Mouse (Mus musculus) stomach, embryonic 15.5 days (tissue): ENCODE results near the gene Map2. TPM values are rescaled to one million over a fixed set of nuclear protein-coding genes. Genes with fewer than 3 reads are reported as not detected.

Experiments used
- ATAC-seq: fragments of 200-750 bp; cut with Nextera tagmentation; 2 replicates; pipeline ENCODE4 v1.8.0; 2017; ENCODE audit warnings: low read depth, moderate number of reproducible peaks, moderate TSS enrichment; ENCODE audit not compliant: insufficient read depth, low FRiP score
- H3K27ac ChIP-seq: fragments of 300-500 bp; sonication (generic); 2 replicates; pipeline ENCODE4 v1.5.1; 2015; ENCODE audit warnings: mild to moderate bottlenecking, inconsistent platforms
- H3K27me3 ChIP-seq: fragments of 300-500 bp; sonication (generic); replicated peaks from 2 replicates; pipeline ENCODE4 v1.6.1; 2015; ENCODE audit warnings: inconsistent platforms
- H3K36me3 ChIP-seq: fragments of 300-500 bp; sonication (generic); 2 replicates; pipeline ENCODE4 v1.6.1; 2015; ENCODE audit warnings: inconsistent platforms
- H3K4me1 ChIP-seq: fragments of 300-500 bp; sonication (generic); 2 replicates; pipeline ENCODE4 v1.6.1; 2015; ENCODE audit warnings: inconsistent platforms
- H3K4me2 ChIP-seq: fragments of 300-500 bp; sonication (generic); 2 replicates; pipeline ENCODE4 v1.6.1; 2015; ENCODE audit warnings: mild to moderate bottlenecking, inconsistent platforms
- H3K4me3 ChIP-seq: fragments of 300-500 bp; sonication (generic); replicated peaks from 2 replicates; pipeline ENCODE4 v1.5.1; 2015; ENCODE audit warnings: inconsistent platforms
- H3K9ac ChIP-seq: fragments of 300-500 bp; sonication (generic); 2 replicates; pipeline ENCODE4 v1.6.1; 2015; ENCODE audit warnings: inconsistent platforms
- H3K9me3 ChIP-seq: fragments of 300-500 bp; sonication (generic); 2 replicates; pipeline ENCODE4 v1.6.1; 2016; ENCODE audit warnings: inconsistent platforms
- WGBS: fragments of 180-500 bp; shearing (Covaris S2); methylation state at CpG from one replicate; pipeline ENCODE4 v1.1.7; 2015; 5-methylcytosine and 5-hydroxymethylcytosine counted together
- polyA plus RNA-seq: library from polyadenylated mRNA; unstranded; fragments of >200 nt; fragmentation: Nextera tagmentation; extraction: Ambion mirVana; gene quantifications from 2 replicates; pipeline ENCODE4 v1.2.1, GENCODE M21; 2015

Map2 gene
- polyA plus RNA-seq, 1 experiment from 2014 or later: 16.6 TPM

- Histone ChIP-seq H3K9me3 (no peaks in the 10 kb centered on the region), H3K27ac (no peak overlapping the region), H3K9ac (no peak overlapping the region), H3K36me3 (no peaks in the 10 kb centered on the region), H3K27me3 (no peaks in the 10 kb centered on the region), H3K4me1 (no peaks in the 10 kb centered on the region), H3K4me3 (no peak overlapping the region), H3K4me2 (no peak overlapping the region)
- no peak for ATAC-seq
Observed at GRCm38 (mm10) chr1:66430962-66431361, 255.9 kb downstream of the Map2 start.

DNA sequence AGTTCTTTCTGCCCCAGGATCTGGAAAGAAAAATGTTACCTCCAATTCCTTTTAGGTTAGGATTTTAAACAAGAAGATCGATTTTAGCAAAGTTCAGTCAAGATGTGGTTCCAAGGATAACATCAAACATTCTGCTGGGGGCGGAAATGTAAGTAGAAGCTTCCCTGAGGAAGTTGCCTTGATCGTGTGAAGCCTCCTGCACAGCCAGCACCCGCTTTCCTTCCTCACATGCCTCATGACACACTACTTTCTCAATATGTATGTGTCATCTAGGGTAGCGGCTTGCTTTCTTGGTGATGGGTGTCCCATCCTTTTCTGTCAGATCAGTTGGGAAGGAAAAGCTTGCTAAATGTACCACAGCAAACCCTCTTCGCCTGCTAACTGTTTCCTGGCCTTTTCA, 256.4 kb downstream of the Map2 start:
- ATAC-seq: no peak
- Histone ChIP-seq H3K4me1 (no peaks in the 10 kb centered on the region), H3K4me2 (no peak overlapping the region), H3K9me3 (no peaks in the 10 kb centered on the region), H3K27me3 (no peaks in the 10 kb centered on the region), H3K36me3 (no peaks in the 10 kb centered on the region), H3K27ac (no peak overlapping the region), H3K9ac (no peak overlapping the region), H3K4me3 (no peak overlapping the region)
- 85% methylated on average over 6 of the region's 6 CpGs for WGBS

GRCm38 (mm10) chr1:66438069-66438468, 263.0 kb downstream of the Map2 start:
- 75% methylated on average over 2 of the region's 2 CpGs for WGBS
- Histone ChIP-seq H3K36me3 (no peaks in the 10 kb centered on the region), H3K9ac (no peak overlapping the region), H3K4me1 (no peaks in the 10 kb centered on the region), H3K9me3 (no peaks in the 10 kb centered on the region), H3K4me3 (no peak overlapping the region), H3K27ac (no peak overlapping the region), H3K27me3 (no peaks in the 10 kb centered on the region), H3K4me2 (no peak overlapping the region)
- no peak for ATAC-seq

DNA sequence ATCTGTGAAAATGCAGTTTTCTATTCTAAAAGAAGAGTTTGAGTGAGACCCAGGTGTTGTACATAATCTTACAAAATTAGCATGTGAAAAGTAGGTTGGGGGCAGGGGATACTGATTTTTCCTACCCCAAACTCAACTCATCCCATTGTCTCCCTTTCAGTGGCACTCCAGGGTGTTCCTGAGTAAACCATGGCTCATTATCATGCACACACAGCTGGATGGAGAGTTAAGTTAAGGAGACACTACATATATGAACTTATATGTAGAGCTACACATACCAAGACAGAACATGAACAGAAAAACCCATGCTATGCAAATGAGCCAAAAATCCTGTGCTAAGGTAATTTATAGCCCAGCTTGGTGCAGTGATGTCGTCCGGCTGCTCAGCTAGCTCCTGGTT, 267.8 kb downstream of the Map2 start:
- no peak for ATAC-seq
- H3K27ac ChIP-seq: no peak overlapping the region
- no peaks in the 10 kb centered on the region for H3K9me3 ChIP-seq
- no peaks in the 10 kb centered on the region for H3K27me3 ChIP-seq
- H3K4me1 ChIP-seq: no peaks in the 10 kb centered on the region
- no peak overlapping the region for H3K4me3 ChIP-seq
- no peaks in the 10 kb centered on the region for H3K36me3 ChIP-seq
- no peak overlapping the region for H3K9ac ChIP-seq
- H3K4me2 ChIP-seq: no peak overlapping the region
- 87% methylated on average over 2 of the region's 2 CpGs for WGBS

DNA sequence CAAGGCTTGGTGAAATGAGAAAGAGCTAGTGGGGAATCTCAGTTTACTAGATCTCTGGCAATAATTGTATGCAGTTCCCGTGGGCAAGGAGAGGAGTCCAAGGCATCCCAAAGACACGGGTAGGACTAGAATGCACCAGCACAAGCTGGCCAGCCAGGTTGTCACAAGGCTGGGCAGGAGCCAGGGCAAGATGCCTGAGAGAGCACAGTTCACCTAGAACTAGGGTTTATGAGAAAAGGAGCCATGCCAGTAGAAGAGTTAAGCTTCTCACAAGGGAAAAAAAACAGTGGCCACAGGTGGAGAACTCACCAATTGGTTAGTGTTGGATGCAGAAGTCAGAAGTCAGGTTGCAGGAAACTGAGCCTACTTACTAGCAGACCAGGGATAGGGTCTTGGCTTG, 274.4 kb downstream of the Map2 start:
- no peaks in the 10 kb centered on the region for H3K27me3 ChIP-seq
- no peak overlapping the region for H3K4me2 ChIP-seq
- no peaks in the 10 kb centered on the region for H3K4me1 ChIP-seq
- no peak overlapping the region for H3K27ac ChIP-seq
- H3K4me3 ChIP-seq: no peak overlapping the region
- no peak for ATAC-seq
- H3K9me3 ChIP-seq: no peaks in the 10 kb centered on the region
- H3K9ac ChIP-seq: no peak overlapping the region
- no peaks in the 10 kb centered on the region for H3K36me3 ChIP-seq
- 79% methylated on average over 2 of the region's 2 CpGs for WGBS

DNA sequence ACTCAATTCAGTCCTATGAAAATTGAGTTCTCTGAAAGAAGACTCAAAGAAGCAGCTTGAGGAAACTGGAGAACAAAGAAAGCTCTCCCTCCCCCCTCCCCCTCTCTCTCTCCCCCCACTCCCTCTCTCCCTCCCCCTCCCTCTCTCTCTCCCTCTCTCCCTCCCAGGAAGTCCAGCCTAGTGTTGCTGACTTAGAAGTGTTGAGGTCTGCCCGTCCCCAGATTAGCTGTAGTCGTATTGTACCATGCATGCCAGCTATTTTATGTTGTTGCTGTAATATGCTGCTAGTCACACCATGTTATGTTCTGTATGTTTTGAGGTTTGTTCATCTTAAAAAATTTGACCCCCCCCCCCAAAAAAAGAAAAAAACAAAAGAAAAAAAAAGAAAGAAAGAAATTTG, 281.5 kb downstream of the Map2 start:
- Histone ChIP-seq H3K27ac (no peak overlapping the region), H3K4me3 (no peak overlapping the region), H3K9ac (no peak overlapping the region), H3K4me2 (no peak overlapping the region), H3K4me1 (no peaks in the 10 kb centered on the region), H3K9me3 (no peaks in the 10 kb centered on the region), H3K36me3 (no peaks in the 10 kb centered on the region), H3K27me3 (no peaks in the 10 kb centered on the region)
- 31% methylated on average over 2 of the region's 2 CpGs for WGBS
- no peak for ATAC-seq

GRCm38 (mm10) chr1:66457747-66458146, 282.7 kb downstream of the Map2 start:
- Histone ChIP-seq H3K9me3 (no peaks in the 10 kb centered on the region), H3K4me2 (no peak overlapping the region), H3K36me3 (no peaks in the 10 kb centered on the region), H3K9ac (no peak overlapping the region), H3K27me3 (no peaks in the 10 kb centered on the region), H3K4me1 (no peaks in the 10 kb centered on the region), H3K27ac (no peak overlapping the region), H3K4me3 (no peak overlapping the region)
- 72% methylated on average over 3 of the region's 3 CpGs for WGBS
- ATAC-seq: no peak

- H3K4me1 ChIP-seq: no peaks in the 10 kb centered on the region
- no peak overlapping the region for H3K4me2 ChIP-seq
- 63% methylated on average over 3 of the region's 3 CpGs for WGBS
- H3K36me3 ChIP-seq: no peaks in the 10 kb centered on the region
- no peaks in the 10 kb centered on the region for H3K9me3 ChIP-seq
- no peak overlapping the region for H3K9ac ChIP-seq
- ATAC-seq: no peak
- H3K27ac ChIP-seq: no peak overlapping the region
- H3K27me3 ChIP-seq: no peaks in the 10 kb centered on the region
- H3K4me3 ChIP-seq: no peak overlapping the region
Observed at GRCm38 (mm10) chr1:66459394-66459793, 284.3 kb downstream of the Map2 start.

- Histone ChIP-seq H3K4me3 (no peak overlapping the region), H3K27me3 (no peaks in the 10 kb centered on the region), H3K36me3 (no peaks in the 10 kb centered on the region), H3K4me1 (no peaks in the 10 kb centered on the region), H3K27ac (no peak overlapping the region), H3K9me3 (no peaks in the 10 kb centered on the region), H3K9ac (no peak overlapping the region), H3K4me2 (no peak overlapping the region)
- no peak for ATAC-seq
- 57% methylated on average over 4 of the region's 4 CpGs for WGBS
Observed at GRCm38 (mm10) chr1:66460850-66461249, 285.8 kb downstream of the Map2 start.

- Histone ChIP-seq H3K27ac (no peak within 1 kb of the TSS), H3K9ac (no peak within 1 kb of the TSS), H3K27me3 (peaks cover 9% of the 10 kb centered on the region; the same call in 1 of the 2 replicates), H3K4me1 (peaks cover 6% of the 10 kb centered on the region; the same call in 1 of the 2 replicates), H3K36me3 (no peaks in the 10 kb centered on the region), H3K9me3 (no peaks in the 10 kb centered on the region), H3K4me3 (peak within 1 kb of the TSS; percentile 49), H3K4me2 (peak within 1 kb of the TSS; percentile 84)
- peak; percentile 84 for ATAC-seq
- under 1% methylated on average over 40 of the region's 83 CpGs for WGBS
Observed at GRCm38 (mm10) chr1:66467821-66468703, 293.0 kb downstream of the Map2 start, which contains the start of gene Unc80. Unc80 (plus strand) TSS chr1:66468367.

- 31% methylated on average over 3 of the region's 3 CpGs for WGBS
- ATAC-seq: no peak
Observed at GRCm38 (mm10) chr1:66468704-66469020, 293.6 kb downstream of the Map2 start.

GRCm38 (mm10) chr1:66482751-66483150, 307.7 kb downstream of the Map2 start:
- 80% methylated on average over 3 of the region's 3 CpGs for WGBS
- no peak for ATAC-seq
- Histone ChIP-seq H3K27ac (no peak overlapping the region), H3K4me3 (no peak overlapping the region), H3K9ac (no peak overlapping the region), H3K4me1 (no peaks in the 10 kb centered on the region), H3K4me2 (no peak overlapping the region), H3K36me3 (no peaks in the 10 kb centered on the region), H3K9me3 (no peaks in the 10 kb centered on the region), H3K27me3 (no peaks in the 10 kb centered on the region)

More at GRCm38 (mm10) chr1:66468704-66469020, 293.6 kb downstream of the Map2 start:
- Histone ChIP-seq H3K27me3 (peaks cover 9% of the 10 kb centered on the region; the same call in 1 of the 2 replicates), H3K4me3 (peak overlapping the region; percentile 49), H3K4me2 (peak overlapping the region; percentile 84), H3K4me1 (peaks cover 6% of the 10 kb centered on the region; the same call in 1 of the 2 replicates), H3K9me3 (no peaks in the 10 kb centered on the region), H3K36me3 (no peaks in the 10 kb centered on the region), H3K9ac (no peak overlapping the region), H3K27ac (no peak overlapping the region)
